Mouse (Mus musculus) forebrain, embryonic 14.5 days (tissue): ENCODE data around the gene Mypop. TPM values are rescaled to one million over a fixed set of nuclear protein-coding genes. Genes with fewer than 3 reads are reported as not detected.

Source experiments
- ATAC-seq: fragments of 200-750 bp; cut with Nextera tagmentation; 2 replicates; pipeline ENCODE4 v1.8.0; 2017; ENCODE audit warnings: mild to moderate bottlenecking, moderate library complexity
- DNase-seq: peaks from one replicate; pipeline ENCODE4 v3.0.0-alpha.2; 2015; ENCODE audit warnings: low spot score
- H3K27ac ChIP-seq: fragments of 300-500 bp; sonication (generic); 2 replicates; pipeline ENCODE4 v1.5.1; 2014; ENCODE audit warnings: low read depth, mild to moderate bottlenecking, control low read depth, low read length, moderate library complexity
- H3K27me3 ChIP-seq: fragments of 300-500 bp; sonication (generic); replicated peaks from 2 replicates; pipeline ENCODE4 v1.6.1; 2014; ENCODE audit warnings: low read length, control low read depth, mixed read lengths; ENCODE audit not compliant: control insufficient read depth, insufficient read depth
- H3K36me3 ChIP-seq: fragments of 300-500 bp; sonication (generic); 2 replicates; pipeline ENCODE4 v1.6.1; 2014; ENCODE audit warnings: low read length, control low read depth; ENCODE audit not compliant: control insufficient read depth, insufficient read depth
- H3K4me1 ChIP-seq: fragments of 300-500 bp; sonication (generic); 2 replicates; pipeline ENCODE4 v1.6.1; 2014; ENCODE audit warnings: antibody characterized with exemption, low read length, control low read depth; ENCODE audit not compliant: control insufficient read depth, insufficient read depth
- H3K4me2 ChIP-seq: fragments of 300-500 bp; sonication (generic); 2 replicates; pipeline ENCODE4 v1.6.1; 2014; ENCODE audit warnings: mild to moderate bottlenecking, control low read depth, low read length
- H3K4me3 ChIP-seq: fragments of 300-500 bp; sonication (generic); 2 replicates; pipeline ENCODE4 v1.5.1; 2014; ENCODE audit warnings: low read depth, low read length, control low read depth
- H3K9ac ChIP-seq: fragments of 300-500 bp; sonication (generic); 2 replicates; pipeline ENCODE4 v1.6.1; 2014; ENCODE audit warnings: mild to moderate bottlenecking, low read length, control low read depth, moderate library complexity
- H3K9me3 ChIP-seq: fragments of 300-500 bp; sonication (generic); replicated peaks from 2 replicates; pipeline ENCODE4 v1.6.1; 2016; ENCODE audit warnings: low read length, control low read depth, mixed read lengths; ENCODE audit not compliant: control insufficient read depth
- WGBS: fragments of 180-500 bp; shearing (Covaris S2); extraction: QIAGEN DNeasy Blood & Tissue Kit; methylation state at CpG from one replicate; pipeline ENCODE4 v1.1.7; 2014; 5-methylcytosine and 5-hydroxymethylcytosine counted together
- polyA plus RNA-seq: library from polyadenylated mRNA; unstranded; fragments of >200 nt; fragmentation: Nextera tagmentation; extraction: Ambion mirVana; gene quantifications from 2 replicates; pipeline ENCODE4 v1.2.1, GENCODE M21; 2014

Mypop gene
- polyA plus RNA-seq, 1 experiment from 2014 or later, result 3.6 TPM

- peaks cover 27% of the 10 kb centered on the region for H3K4me1 ChIP-seq
- WGBS, result 7% methylated on average over 19 of the region's 21 CpGs
- no peak overlapping the region for H3K27ac ChIP-seq
These were observed 32.7 kb upstream of the Mypop start for GRCm38 (mm10) chr7:18958384-18958766.

GRCm38 (mm10) chr7:18959446-18959845, 31.6 kb upstream of the Mypop start:
- WGBS, result 65% methylated on average over 8 of the region's 8 CpGs
- H3K27me3 ChIP-seq, result no peaks in the 10 kb centered on the region
- no peak for DNase-seq
- H3K4me1 ChIP-seq, result peaks cover 29% of the 10 kb centered on the region
- H3K36me3 ChIP-seq, result peaks cover 33% of the 10 kb centered on the region
- no peak overlapping the region for H3K27ac ChIP-seq
- no peak overlapping the region for H3K9ac ChIP-seq
- no peak for ATAC-seq
- H3K4me3 ChIP-seq, result no peak overlapping the region
- no peaks in the 10 kb centered on the region for H3K9me3 ChIP-seq
- no peak overlapping the region for H3K4me2 ChIP-seq

More at GRCm38 (mm10) chr7:18958384-18958766, 32.7 kb upstream of the Mypop start:
- Histone ChIP-seq H3K9ac (peak overlapping the region; percentile 70), H3K36me3 (peaks cover 41% of the 10 kb centered on the region), H3K27me3 (no peaks in the 10 kb centered on the region), H3K4me2 (peak overlapping the region; percentile 75), H3K4me3 (peak overlapping the region; percentile 36), H3K9me3 (no peaks in the 10 kb centered on the region)
- peak; percentile 19 for DNase-seq
- peak; percentile 6; the same call in 1 of the 2 replicates for ATAC-seq

GRCm38 (mm10) chr7:18962171-18962792, 28.8 kb upstream of the Mypop start:
- Histone ChIP-seq H3K9ac (peak overlapping the region; percentile 38), H3K4me3 (peak overlapping the region; percentile 26), H3K9me3 (no peaks in the 10 kb centered on the region), H3K27ac (no peak overlapping the region), H3K4me1 (peaks cover 26% of the 10 kb centered on the region), H3K36me3 (peaks cover 20% of the 10 kb centered on the region; the same call in 1 of the 2 replicates), H3K27me3 (no peaks in the 10 kb centered on the region), H3K4me2 (peak overlapping the region; percentile 53)
- peak; percentile 62 for DNase-seq
- 2% methylated on average over 17 of the region's 17 CpGs for WGBS
- no peak for ATAC-seq

GRCm38 (mm10) chr7:18962795-18963194, 28.2 kb upstream of the Mypop start:
- H3K4me3 ChIP-seq, result peak overlapping the region; percentile 26
- no peaks in the 10 kb centered on the region for H3K27me3 ChIP-seq
- H3K36me3 ChIP-seq, result peaks cover 15% of the 10 kb centered on the region; the same call in 1 of the 2 replicates
- ATAC-seq (no peak), DNase-seq (no peak)
- no peak overlapping the region for H3K27ac ChIP-seq
- WGBS, result 3% methylated on average over 20 of the region's 20 CpGs
- H3K4me2 ChIP-seq, result peak overlapping the region; percentile 53
- peak overlapping the region; percentile 38 for H3K9ac ChIP-seq
- H3K4me1 ChIP-seq, result peaks cover 21% of the 10 kb centered on the region
- no peaks in the 10 kb centered on the region for H3K9me3 ChIP-seq

- no peak for ATAC-seq
- H3K4me1 ChIP-seq, result peaks cover 20% of the 10 kb centered on the region
These were observed 27.7 kb upstream of the Mypop start for GRCm38 (mm10) chr7:18963294-18963843.

DNA sequence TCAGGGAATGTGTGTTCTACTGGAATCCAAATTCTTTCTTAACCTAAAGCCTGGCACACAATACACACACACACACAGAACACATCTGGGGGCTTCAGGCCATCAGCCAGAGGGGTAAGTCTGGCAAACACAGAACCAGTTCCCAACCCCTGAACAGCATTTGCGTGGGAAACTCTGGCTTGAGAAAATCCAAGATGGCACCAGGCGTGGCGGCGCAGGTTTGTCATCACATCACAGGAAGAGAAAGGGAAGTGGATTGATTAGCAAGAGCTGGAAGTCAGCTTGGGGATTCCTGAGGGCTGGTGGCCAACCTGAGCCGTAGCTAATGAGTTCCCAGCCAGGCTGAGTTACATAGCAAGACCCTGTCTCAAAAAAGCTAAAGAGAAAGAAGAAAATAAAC, 25.7 kb upstream of the Mypop start:
- Histone ChIP-seq H3K27ac (no peak overlapping the region), H3K9ac (no peak overlapping the region), H3K4me2 (no peak overlapping the region), H3K9me3 (no peaks in the 10 kb centered on the region), H3K4me1 (peaks cover 20% of the 10 kb centered on the region), H3K36me3 (no peaks in the 10 kb centered on the region), H3K27me3 (no peaks in the 10 kb centered on the region), H3K4me3 (no peak overlapping the region)
- no peak for ATAC-seq
- DNase-seq, result no peak
- WGBS, result 77% methylated on average over 5 of the region's 5 CpGs

More at GRCm38 (mm10) chr7:18963294-18963843, 27.7 kb upstream of the Mypop start:
- no peaks in the 10 kb centered on the region for H3K27me3 ChIP-seq
- H3K4me3 ChIP-seq, result no peak overlapping the region
- 0 out of 2 replicates have a peak, but pooled peaks cover 9% of the 10 kb centered on the region for H3K36me3 ChIP-seq
- peak overlapping the region; percentile 38; the same call in 1 of the 2 replicates for H3K9ac ChIP-seq
- DNase-seq, result no peak
- no peak overlapping the region for H3K27ac ChIP-seq
- no peaks in the 10 kb centered on the region for H3K9me3 ChIP-seq
- peak overlapping the region; percentile 53; the same call in 1 of the 2 replicates for H3K4me2 ChIP-seq
- 3% methylated on average over 19 of the region's 19 CpGs for WGBS

DNA sequence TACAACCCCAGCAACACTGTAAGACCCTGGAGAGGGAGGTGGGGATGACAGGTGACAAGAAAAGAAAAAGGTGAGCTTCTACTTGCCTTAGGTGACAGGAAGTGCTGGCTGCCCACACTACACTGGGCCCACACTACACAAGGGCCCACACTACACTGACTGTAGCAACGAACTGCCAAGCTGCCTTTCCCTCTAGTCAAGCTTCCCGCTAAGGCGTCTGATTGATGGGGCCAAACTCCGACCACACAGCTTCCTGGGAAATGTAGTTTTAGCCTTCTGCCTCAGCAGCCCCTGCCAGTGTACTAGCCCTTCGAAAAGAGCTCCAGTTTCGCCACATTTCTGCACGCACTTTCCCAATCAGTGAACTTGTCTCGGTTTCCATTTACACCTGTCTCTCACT, 23.4 kb upstream of the Mypop start:
- Histone ChIP-seq H3K36me3 (no peaks in the 10 kb centered on the region), H3K4me2 (no peak overlapping the region), H3K9ac (no peak overlapping the region), H3K9me3 (no peaks in the 10 kb centered on the region), H3K27ac (no peak overlapping the region), H3K4me1 (peaks cover 6% of the 10 kb centered on the region), H3K27me3 (no peaks in the 10 kb centered on the region), H3K4me3 (no peak overlapping the region)
- WGBS, result 10% methylated on average over 8 of the region's 8 CpGs
- no peak for DNase-seq
- ATAC-seq, result 0 out of 2 replicates have a peak, but pooled peaks have one; percentile 18

- Histone ChIP-seq H3K4me3 (no peak overlapping the region), H3K9ac (no peak overlapping the region), H3K27ac (no peak overlapping the region), H3K9me3 (no peaks in the 10 kb centered on the region), H3K4me2 (no peak overlapping the region), H3K36me3 (no peaks in the 10 kb centered on the region), H3K4me1 (no peaks in the 10 kb centered on the region), H3K27me3 (no peaks in the 10 kb centered on the region)
- no peak for ATAC-seq
- 92% methylated on average over 3 of the region's 3 CpGs for WGBS
- DNase-seq, result no peak
These were observed 20.1 kb upstream of the Mypop start for GRCm38 (mm10) chr7:18970956-18971355.

DNA sequence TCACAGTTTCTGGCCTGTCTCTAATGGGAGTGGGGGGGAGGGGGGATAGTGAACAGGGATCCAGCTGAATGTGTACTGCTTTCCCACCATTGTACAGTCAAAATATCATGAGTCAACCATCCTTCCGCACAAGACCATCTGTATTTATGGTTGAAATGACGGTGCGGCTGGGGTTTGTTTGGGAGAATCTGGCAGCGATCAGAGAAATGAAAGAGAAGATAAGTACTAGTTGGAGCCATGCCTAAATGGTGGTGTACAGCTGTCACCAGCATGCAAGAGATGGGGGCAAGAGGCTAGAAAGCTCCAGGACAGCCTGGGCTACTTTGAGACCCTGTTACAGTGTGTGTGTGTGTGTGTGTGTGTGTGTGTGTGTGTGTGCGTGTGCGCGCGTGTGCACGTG, 12.7 kb upstream of the Mypop start:
- no peaks in the 10 kb centered on the region for H3K9me3 ChIP-seq
- no peak overlapping the region for H3K4me2 ChIP-seq
- no peaks in the 10 kb centered on the region for H3K27me3 ChIP-seq
- no peak overlapping the region for H3K4me3 ChIP-seq
- H3K4me1 ChIP-seq, result no peaks in the 10 kb centered on the region
- ATAC-seq, result peak; percentile 74; the same call in 1 of the 2 replicates
- 82% methylated on average over 9 of the region's 9 CpGs for WGBS
- peak; percentile 67 for DNase-seq
- no peak overlapping the region for H3K9ac ChIP-seq
- no peaks in the 10 kb centered on the region for H3K36me3 ChIP-seq
- no peak overlapping the region for H3K27ac ChIP-seq
